Mouse (Mus musculus) heart, postnatal 0 days (tissue): ENCODE measurements around the gene Prkcb.

Experiments
- CTCF ChIP-seq: IDR thresholded peaks from 2 replicates; pipeline ENCODE4 v1.5.1; 2016; ENCODE audit warnings: antibody characterized with exemption, control low read depth, low read depth
- EP300 ChIP-seq: IDR thresholded peaks from 2 replicates; pipeline ENCODE4 v1.6.1; 2016; ENCODE audit warnings: antibody characterized with exemption, low read depth

DNA sequence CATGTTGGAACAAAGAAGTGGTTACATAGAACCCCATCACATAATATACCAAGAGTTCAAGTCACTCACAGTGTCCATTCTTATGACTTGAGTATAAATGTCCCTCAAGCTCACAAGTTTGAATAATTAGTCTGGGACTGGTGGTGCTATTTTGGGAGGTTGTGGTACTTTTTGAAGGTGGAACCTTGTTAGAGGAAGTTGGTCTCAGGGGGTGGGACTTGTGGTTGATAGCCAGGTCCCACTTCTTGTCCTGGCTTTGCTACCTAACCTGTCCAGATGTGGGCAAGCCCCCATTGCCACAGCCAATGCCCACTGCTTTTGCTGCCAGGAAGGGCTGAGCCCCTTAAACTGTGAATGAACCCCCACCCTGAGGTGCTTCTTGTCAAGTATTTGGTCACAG lies 28.9 kb downstream of the Prkcb start:
- TF ChIP-seq CTCF: no peak
- TF ChIP-seq EP300: no peak
